Mouse (Mus musculus): ENCODE results near the gene Epb41l1.

Gene Epb41l1

DNA sequence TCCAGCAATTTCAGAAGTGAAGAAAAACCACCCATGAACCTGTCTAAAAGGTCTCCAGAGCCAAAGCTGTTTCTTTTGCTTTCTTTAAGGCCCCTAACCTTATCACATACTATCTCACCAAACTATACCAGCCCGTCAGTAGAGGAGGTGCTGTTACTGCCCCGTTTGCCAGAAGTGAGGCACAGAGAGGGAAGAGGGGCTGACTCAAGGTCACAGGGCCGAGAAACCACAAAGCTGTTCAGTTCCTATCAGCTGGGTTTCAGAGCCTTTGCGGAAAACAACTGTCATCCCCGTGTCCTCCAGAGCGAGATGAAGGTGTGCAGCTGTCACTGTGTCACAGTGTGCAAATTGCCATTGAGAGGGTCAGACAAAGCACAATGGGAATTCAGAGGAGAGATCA lies 21.2 kb downstream of the Epb41l1 start:
- ChIA-PET CTCF (interaction anchor here in 2 of 4 experiments (0.6 to 1.4 kb wide), 5 partner anchors 9 to 399 kb away, joined by 3 to 5 read pairs (median 3); no protein-coding TSS in a partner anchor), POLR2A (interaction anchor here in 3 of 4 experiments (0.6 to 30.5 kb wide), 14 partner anchors 0 to 571 kb away, joined by 3 to 653 read pairs (median 4); partner anchors contain the start of gene Epb41l1 (in 2 of the 3))

DNA sequence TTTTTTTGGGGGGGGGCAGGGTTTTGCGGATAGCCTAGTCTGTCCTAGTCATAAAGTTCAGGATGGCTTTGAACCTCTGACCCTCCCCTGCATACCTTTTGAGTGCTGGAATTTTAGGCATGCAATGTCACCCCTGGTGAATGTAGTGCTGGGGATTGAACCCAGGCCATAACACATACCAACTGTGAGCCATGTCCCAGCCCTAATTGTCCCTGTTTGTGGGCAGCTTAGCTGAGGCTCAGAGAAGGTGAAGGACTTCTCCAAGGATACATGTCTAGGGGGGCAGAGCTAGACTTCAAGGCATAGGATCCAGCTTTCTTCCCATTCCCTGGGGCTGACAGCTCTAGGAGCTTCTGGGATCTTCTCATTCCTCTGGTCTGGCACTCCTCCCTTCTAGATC lies 22.6 kb downstream of the Epb41l1 start:
- CTCF ChIA-PET: interaction anchor here in 2 of 4 experiments (0.6 to 0.9 kb wide), 2 partner anchors 18 to 198 kb away, joined by 3 to 11 read pairs; no protein-coding TSS in a partner anchor
- POLR2A ChIA-PET: interaction anchor here in 3 of 4 experiments (0.5 to 30.5 kb wide), 9 partner anchors 14 to 242 kb away, joined by 3 to 653 read pairs (median 4); partner anchors contain the start of gene Epb41l1 (in 2 of the 3)

DNA sequence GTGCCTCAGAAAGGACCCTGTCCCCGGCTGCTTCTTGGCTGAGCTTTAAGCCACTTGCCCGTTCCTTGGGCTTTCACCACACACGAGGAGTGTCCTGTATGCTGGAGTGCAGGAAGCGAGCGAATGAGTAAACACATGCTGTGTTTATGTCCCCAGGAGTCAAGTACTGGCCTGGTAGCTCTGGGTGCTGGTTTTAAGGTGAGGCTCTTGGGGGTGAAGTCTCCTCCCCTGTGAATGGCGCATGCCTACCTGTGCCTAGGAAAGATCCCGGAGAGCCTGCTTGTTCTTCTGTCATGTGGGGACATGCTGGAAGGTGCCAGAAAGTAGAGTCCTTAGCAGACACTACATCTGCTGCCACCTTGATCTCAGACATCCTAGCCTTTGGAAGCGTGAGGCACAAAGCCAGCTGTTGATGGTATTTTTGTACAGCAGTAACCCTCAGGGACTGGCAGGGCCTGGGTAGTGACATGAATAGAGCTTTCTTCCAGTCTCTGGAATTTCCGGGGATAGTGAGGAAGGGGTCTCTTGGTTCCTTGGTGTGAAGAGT lies 25.9 kb downstream of the Epb41l1 start:
- POLR2A ChIA-PET: interaction anchor here (0.7 to 30.5 kb wide), 21 partner anchors 9 to 274 kb away, joined by 3 to 653 read pairs (median 4); partner anchors contain the start of gene Epb41l1 (in 2 of the 4)
- CTCF ChIA-PET: interaction anchor here in 2 of 4 experiments (0.6 to 1.8 kb wide), 2 partner anchors 26 to 591 kb away, joined by 4 to 6 read pairs; partner anchors contain the start of gene Epb41l1 (in 1 of the 2)

DNA sequence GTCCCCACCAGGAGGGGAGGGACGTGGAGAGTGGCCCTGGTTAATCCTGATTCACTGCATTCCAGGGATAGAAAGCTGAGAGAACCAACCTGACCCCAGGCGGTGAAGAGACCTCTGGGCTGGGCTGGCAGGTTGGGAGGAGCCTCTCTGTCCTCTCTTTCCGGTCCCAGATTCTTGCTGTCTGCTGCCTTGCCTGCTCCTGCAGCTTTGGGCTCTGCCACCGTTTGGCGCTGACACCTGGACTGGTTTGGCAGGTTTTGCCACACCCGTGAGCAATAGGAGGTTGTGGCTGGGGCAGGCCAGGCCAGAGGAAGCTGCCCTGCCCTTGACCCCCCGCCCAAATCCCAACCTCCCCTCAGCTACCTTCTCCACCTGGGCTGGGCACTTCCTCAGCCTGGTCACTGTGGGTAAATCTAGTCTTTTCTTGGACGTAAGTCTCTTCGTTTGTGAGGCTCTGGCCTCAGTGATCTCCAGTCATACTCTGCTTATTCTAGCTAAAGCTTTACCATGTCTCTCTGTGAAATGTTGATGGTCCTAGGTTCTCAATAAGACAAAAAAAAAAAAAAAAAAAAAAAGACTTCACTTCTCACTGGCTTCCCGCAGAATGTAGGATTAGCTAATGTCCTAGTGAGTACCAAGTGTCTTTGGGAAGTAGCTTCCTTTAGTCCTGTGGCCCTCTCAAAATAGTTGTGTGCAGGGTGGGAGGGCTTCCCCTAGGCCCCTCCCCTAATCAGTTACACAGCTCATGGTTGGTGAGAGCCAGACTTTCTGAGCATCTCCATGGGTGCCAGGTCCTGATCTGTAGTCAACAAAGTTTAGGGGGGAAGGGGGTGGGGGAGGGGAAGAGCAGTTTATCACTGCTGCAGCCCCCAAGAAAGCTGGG lies 26.9 kb downstream of the Epb41l1 start:
- CTCF ChIA-PET: interaction anchor here (0.6 to 1.8 kb wide), 14 partner anchors 13 to 653 kb away, joined by 3 to 8 read pairs (median 3); partner anchors contain the start of genes Epb41l1 (in 1 of the 4) and Rab5if (in 1 of the 4)

DNA sequence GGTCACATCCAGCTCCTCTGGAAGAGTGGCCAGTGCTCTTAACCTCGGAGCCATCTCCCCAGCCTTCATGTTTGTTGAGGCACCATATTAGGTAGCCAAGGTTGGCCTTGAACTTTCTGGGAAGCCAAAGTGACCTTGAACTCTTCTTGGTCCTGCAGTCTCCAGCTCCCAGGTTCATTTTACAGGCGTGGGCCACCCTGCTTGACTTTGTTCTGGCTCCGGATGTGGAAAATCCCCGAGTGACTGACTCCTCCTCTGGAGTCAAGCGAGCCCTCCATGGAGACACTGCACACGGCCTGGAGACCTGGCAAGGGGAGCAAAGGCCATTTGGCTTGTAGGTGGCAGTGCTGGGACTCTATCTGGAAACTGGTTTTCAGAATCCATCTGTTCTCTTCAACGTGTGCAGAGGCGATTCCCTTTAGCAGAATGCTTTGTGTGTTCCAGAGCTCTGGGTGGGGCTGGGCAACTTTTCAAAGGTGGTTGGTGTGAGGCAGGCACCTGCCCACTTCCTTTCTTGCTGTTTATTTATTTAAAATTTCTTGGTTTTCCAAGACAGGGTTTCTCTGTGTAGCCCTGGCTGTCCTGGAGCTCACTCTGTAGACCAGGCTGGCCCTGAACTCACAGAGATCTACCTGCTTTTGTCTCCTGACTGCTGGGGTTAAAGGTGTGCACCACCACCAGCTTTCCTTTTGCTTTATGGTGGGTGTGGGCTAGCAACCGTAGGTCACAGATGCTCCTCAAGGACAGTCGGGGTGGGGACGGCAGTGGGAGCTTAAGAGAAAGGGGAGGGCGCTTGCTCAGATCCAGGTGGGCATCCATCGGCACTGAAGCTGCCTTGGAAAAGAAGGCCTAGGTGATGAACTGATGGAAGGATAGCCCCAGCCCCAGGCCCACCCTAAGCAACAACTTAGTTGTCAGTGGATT lies 30.8 kb downstream of the Epb41l1 start:
- ChIA-PET POLR2A (interaction anchor here (0.5 to 30.5 kb wide), 18 partner anchors 9 to 271 kb away, joined by 3 to 653 read pairs (median 4); partner anchors contain the start of gene Epb41l1 (in 3 of the 4)), CTCF (interaction anchor here in 2 of 4 experiments (0.6 to 1.7 kb wide), 4 partner anchors 9 to 46 kb away, joined by 3 to 6 read pairs (median 3); partner anchors contain the start of gene Epb41l1 (in 1 of the 2))

More for the DNA sequence above, 26.9 kb downstream of the Epb41l1 start:
- POLR2A ChIA-PET: interaction anchor here (0.6 to 30.5 kb wide), 49 partner anchors 8 to 1371 kb away, joined by 3 to 653 read pairs (median 4); partner anchors contain the start of genes Epb41l1 (in 3 of the 4), Rbl1 (in 1 of the 4) and Rbm39 (in 1 of the 4)

DNA sequence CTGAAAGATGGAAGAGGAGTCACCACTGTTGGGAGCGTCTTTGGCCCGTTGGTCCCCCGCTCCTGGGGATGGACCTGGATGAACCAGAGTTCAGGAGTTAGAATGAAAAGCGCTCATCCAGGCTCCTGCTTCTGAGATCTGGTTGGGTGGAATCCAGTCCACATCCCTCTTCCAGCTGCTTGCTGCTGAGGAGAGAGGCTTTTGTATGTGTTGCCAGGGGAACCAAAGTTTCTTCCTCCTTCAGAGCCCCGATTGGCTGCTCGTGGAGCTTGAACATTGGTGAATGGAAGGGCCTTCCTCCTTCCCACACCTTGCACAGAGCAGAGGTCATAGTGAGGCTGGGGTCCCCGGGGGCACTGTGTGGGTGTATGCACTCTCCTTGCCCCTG lies 31.4 kb downstream of the Epb41l1 start:
- CTCF ChIA-PET: interaction anchor here in 2 of 4 experiments (0.6 to 1.7 kb wide), 2 partner anchors 9 to 46 kb away, joined by 3 to 6 read pairs; no protein-coding TSS in a partner anchor

DNA sequence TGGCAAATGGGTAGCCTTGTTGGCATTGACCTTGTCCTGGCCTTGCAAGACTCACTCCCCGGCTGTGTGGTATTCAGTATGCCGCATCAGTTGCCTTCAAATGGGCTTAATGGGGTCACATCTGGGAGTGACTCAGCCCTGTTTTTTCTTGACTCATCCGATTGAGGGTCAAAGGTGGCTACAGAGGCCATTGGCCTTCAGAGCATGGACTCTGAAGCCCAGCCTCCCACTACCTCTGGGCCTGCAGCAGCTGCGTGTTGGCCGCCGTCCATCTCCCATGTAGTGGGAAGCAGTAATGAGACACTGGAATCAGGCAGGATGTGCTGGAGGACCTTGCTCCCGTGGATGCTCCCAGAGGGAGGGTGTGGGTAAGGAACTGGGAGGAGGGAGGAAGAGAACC lies 33.1 kb downstream of the Epb41l1 start:
- ChIA-PET CTCF (no interaction called here), POLR2A (interaction anchor here in 2 of 4 experiments (1.6 to 30.5 kb wide), 4 partner anchors 12 to 31 kb away, joined by 4 to 653 read pairs (median 357); partner anchors contain the start of gene Epb41l1 (in 2 of the 2))

More for the DNA sequence above, 31.4 kb downstream of the Epb41l1 start:
- POLR2A ChIA-PET: interaction anchor here in 3 of 4 experiments (0.7 to 30.5 kb wide), 10 partner anchors 9 to 239 kb away, joined by 3 to 653 read pairs (median 4); partner anchors contain the start of gene Epb41l1 (in 2 of the 3)

DNA sequence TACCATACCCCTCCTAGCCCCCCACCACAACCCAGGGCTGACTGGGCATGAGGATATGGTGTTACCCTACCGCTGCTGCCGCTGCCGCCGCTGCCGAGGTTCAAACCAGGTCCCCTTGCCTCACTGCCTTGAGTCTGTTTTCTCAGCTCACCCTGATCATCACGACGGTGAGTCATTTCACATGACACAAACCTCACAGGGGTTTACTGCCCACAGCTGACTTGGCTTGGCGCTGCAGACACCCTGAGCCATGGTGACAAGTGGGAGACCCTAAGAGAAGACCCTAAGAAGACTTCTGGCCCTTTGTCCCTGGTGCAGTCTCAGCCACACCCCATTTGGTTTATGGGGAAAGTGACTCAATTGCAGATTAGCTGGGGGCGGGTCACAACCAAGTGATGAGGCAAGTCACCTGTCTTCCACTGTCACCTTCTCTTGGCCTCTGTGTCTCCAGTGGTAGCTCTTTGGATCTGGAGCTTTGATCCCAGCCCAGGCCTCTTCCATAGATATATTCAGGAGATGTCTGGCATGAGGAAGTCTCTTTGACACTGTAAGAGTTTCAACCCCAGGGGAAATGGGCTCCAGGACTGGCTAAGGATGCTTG lies 34.9 kb downstream of the Epb41l1 start:
- ChIA-PET CTCF (interaction anchor here in 1 of 4 experiments (0.6 to 1.2 kb wide), 2 partner anchors 9 to 27 kb away, joined by 3 to 4 read pairs; no protein-coding TSS in a partner anchor), POLR2A (interaction anchor here in 3 of 4 experiments (0.7 to 30.5 kb wide), 8 partner anchors 8 to 33 kb away, joined by 3 to 648 read pairs (median 4); partner anchors contain the start of gene Epb41l1 (in 1 of the 3))

DNA sequence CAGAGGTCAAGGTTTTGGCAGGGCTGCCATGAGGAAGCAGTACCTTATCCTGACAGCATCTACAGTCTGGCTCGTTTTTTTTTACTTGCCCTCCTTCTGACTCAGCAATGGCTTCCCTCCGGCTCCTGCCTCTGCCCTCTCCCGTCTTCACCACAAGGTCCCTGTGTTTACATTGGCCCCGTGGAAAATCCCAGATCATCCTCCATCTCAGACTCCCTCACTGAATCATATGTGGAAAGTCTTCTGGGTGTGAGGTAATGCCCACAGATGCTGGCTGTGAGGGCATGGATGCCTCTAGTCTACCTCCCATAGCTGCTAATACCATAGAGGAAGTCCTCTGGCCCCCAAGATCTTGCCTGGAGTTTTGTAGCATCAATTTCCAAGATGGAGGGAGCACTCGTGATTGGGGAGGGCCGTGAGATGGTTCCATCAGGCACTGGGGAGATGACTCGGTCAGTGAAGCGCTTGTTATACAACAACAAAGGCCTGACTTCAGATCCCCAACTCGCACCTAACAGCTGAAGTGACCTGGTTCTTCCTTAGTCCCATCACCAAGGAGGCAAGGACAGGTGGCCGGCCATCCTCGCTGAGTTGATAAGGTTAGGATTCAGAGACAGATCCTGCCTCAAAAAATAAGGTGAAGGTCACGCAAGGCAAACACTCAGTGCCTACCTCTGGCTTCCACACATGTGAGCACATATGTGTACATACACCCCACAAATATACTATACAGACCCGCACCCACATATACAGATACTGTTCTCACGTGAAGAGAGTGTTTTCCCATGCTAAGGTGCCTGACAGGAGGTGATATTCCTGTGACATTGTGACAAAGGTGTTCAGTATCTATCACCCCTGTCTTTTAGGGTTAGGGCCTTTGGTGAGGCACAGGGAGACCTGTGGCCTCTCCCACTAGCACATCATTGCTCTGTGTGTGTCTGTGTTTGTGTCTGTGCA lies 36.0 kb downstream of the Epb41l1 start:
- ChIA-PET POLR2A (interaction anchor here in 2 of 4 experiments (0.7 to 30.5 kb wide), 7 partner anchors 9 to 34 kb away, joined by 3 to 648 read pairs (median 4); partner anchors contain the start of gene Epb41l1 (in 1 of the 2)), CTCF (interaction anchor here in 1 of 4 experiments (1.2 kb wide), 1 partner anchor 26 kb away, joined by 4 read pairs; no protein-coding TSS in a partner anchor)

DNA sequence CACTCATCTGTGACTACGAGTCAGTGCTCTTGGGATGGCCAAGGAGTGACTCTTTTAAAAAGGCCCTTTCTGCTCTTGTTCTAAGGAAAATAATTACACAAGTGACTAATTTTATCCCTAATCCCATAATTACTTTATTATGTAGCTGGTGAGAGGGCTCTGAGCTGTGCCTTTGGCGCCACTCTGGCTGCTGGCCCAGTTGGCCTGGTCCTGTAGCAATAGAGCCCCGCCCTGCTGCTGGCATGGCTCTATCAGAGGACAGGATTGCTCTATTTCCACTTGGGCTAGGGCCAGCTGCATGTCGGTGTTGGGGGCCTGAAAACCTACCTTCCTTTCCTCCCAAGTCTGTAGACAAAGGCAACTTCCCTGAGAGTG lies 36.6 kb downstream of the Epb41l1 start:
- CTCF ChIA-PET: no interaction called here

DNA sequence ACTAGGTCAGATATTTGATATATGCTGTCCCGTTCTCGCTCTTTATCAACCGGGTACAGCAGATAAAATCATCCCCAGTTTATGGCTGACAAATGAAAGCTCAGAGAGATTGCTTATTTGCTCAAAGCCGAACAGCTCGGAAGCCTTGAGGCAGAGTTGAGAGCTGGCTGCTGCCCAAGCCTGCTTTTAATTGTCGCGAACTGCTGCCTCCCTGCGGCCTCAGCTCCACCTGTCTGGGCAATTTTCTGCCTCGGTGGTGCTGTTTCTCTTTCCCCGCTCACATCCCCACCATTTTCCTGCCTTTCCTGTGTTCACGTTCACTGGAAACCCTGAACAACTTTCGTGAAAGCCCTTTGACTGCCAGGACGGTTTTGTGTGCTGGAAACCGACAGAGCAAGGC lies 39.8 kb downstream of the Epb41l1 start:
- ChIA-PET CTCF (interaction anchor here in 2 of 4 experiments (0.7 to 1.4 kb wide), 8 partner anchors 9 to 155 kb away, joined by 3 to 4 read pairs (median 3); no protein-coding TSS in a partner anchor), POLR2A (interaction anchor here (0.5 to 2.0 kb wide), 14 partner anchors 9 to 971 kb away, joined by 3 to 9 read pairs (median 3); no protein-coding TSS in a partner anchor)

More for the DNA sequence above, 36.6 kb downstream of the Epb41l1 start:
- POLR2A ChIA-PET: interaction anchor here in 2 of 4 experiments (1.2 to 30.5 kb wide), 3 partner anchors 9 to 35 kb away, joined by 3 to 648 read pairs (median 5); partner anchors contain the start of gene Epb41l1 (in 1 of the 2)

DNA sequence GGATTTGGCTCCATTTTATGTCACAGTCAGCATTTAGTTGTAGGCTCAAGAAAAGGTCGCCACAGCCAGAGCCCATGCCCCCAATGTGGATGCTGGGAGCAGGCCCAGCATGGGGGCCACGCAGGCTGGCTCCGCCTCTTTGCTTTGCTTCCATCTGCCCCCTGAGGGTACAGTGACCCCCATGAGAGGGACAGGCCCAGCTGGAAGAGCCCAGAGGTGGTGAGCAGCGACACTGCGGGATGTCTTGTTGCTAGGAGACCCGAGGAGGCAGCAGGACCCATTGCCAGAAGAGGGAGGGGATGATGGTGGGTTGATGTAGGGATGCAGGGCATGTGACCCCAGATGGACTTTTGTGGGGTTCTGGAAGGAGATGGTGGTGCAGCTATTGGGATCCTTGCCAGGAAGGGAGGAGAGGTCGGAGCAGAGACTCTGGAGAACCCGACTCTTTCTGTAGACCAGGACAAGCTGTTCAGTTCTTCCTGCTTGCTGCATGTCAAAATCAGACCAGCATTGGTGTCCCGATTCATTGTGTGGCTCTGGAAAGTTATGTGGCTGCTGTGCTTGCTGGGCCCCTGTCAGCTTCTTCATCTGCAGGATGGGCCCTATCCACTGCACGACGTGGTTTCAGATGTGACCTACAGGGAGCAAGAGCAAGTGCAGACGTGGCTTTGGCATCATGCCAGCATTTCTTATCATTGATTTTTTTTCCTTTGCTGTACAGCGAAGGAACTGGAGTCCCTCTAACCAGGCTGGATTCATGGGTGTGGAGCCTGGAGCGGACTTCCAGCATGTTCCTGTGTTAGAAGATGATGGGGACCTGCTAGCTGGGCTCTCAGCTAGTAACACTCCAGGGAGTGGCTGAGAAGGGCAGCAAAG lies 41.7 kb downstream of the Epb41l1 start:
- CTCF ChIA-PET: no interaction called here
- POLR2A ChIA-PET: interaction anchor here in 3 of 4 experiments (0.6 to 1.1 kb wide), 4 partner anchors 12 to 1974 kb away, joined by 3 read pairs; no protein-coding TSS in a partner anchor

DNA sequence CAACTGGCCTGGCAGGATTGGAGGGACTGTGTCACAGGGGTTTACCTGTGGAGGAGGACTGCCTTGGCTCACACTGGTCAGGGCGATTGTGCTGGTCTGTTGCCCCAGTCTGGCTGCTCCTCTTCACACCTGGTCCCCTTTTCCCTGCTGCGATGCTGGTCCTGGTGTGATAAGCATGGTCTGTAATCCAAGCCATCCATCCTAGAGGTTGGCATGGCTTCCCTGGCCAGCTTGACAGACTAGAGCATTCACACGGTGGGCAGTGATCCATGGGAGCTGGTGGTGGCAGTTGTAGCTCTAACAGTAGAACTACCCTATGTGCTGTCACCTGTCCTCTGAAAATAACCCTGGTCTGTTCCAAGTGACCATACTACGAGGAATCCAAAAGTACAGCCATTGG lies 43.7 kb downstream of the Epb41l1 start:
- POLR2A ChIA-PET: interaction anchor here in 2 of 4 experiments (0.6 to 1.7 kb wide), 4 partner anchors 31 to 301 kb away, joined by 3 to 8 read pairs (median 4); no protein-coding TSS in a partner anchor
- CTCF ChIA-PET: interaction anchor here in 1 of 4 experiments (0.6 kb wide), 1 partner anchor 9 kb away, joined by 3 read pairs; no protein-coding TSS in a partner anchor

DNA sequence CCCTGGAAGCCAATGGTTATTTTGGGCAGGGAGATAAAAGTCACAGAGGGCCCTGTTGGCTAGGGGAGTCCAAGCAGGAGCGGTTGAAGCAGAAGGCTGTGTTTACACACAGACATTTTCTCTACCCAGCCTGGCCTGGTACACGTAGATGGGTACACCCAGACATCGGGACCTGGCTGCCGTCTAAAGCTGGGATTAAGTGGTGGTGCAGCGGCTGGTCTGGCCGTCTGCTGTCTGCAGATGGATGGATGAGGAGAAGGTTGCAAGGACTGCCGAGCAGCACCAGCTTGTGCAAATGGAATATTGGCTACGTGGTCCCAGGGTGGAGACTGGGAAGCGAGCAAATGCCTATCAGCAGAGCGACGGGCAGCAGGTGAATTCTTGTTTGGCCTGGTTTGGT lies 46.8 kb downstream of the Epb41l1 start:
- CTCF ChIA-PET: interaction anchor here in 2 of 4 experiments (0.7 to 1.3 kb wide), 3 partner anchors 15 to 113 kb away, joined by 3 to 6 read pairs (median 4); no protein-coding TSS in a partner anchor
- POLR2A ChIA-PET: interaction anchor here in 2 of 4 experiments (0.6 to 1.3 kb wide), 3 partner anchors 9 to 24 kb away, joined by 3 to 4 read pairs (median 3); no protein-coding TSS in a partner anchor

All from embryonic stem cell, embryonic (primary cell).